Mouse (Mus musculus) hindbrain, embryonic 13.5 days (tissue): ENCODE measurements at regions not wholly inside any gene's neighbourhood (a gene's known extent, or its start where the extent isn't known, plus 50 kb on each side); places are given as distances from the start of the nearest gene placed in this dataset.

Experiments
- ATAC-seq: fragments of 200-750 bp; cut with Nextera tagmentation; 2 replicates; pipeline ENCODE4 v1.8.0; 2017; ENCODE audit warnings: moderate TSS enrichment; ENCODE audit not compliant: low FRiP score
- H3K27ac ChIP-seq: fragments of 300-500 bp; sonication (generic); 2 replicates; pipeline ENCODE4 v1.5.1; 2015; ENCODE audit warnings: inconsistent platforms, mild to moderate bottlenecking, moderate library complexity
- H3K27me3 ChIP-seq: fragments of 300-500 bp; sonication (generic); 2 replicates; pipeline ENCODE4 v1.6.1; 2015; ENCODE audit warnings: mild to moderate bottlenecking, inconsistent platforms
- H3K36me3 ChIP-seq: fragments of 300-500 bp; sonication (generic); 2 replicates; pipeline ENCODE4 v1.6.1; 2015; ENCODE audit warnings: mild to moderate bottlenecking, inconsistent platforms
- H3K4me1 ChIP-seq: fragments of 300-500 bp; sonication (generic); replicated peaks from 2 replicates; pipeline ENCODE4 v1.6.1; 2015; ENCODE audit warnings: inconsistent platforms
- H3K4me2 ChIP-seq: fragments of 300-500 bp; sonication (generic); 2 replicates; pipeline ENCODE4 v1.6.1; 2015; ENCODE audit warnings: inconsistent platforms, mild to moderate bottlenecking, moderate library complexity
- H3K4me3 ChIP-seq: fragments of 300-500 bp; sonication (generic); 2 replicates; pipeline ENCODE4 v1.5.1; 2015; ENCODE audit warnings: mild to moderate bottlenecking, inconsistent platforms
- H3K9ac ChIP-seq: fragments of 300-500 bp; sonication (generic); 2 replicates; pipeline ENCODE4 v1.6.1; 2015; ENCODE audit warnings: mild to moderate bottlenecking, inconsistent platforms
- H3K9me3 ChIP-seq: fragments of 300-500 bp; sonication (generic); 2 replicates; pipeline ENCODE4 v1.6.1; 2016; ENCODE audit warnings: inconsistent platforms
- WGBS: fragments of 180-500 bp; shearing (Covaris S2); methylation state at CpG from one replicate; pipeline ENCODE4 v1.1.7; 2015; 5-methylcytosine and 5-hydroxymethylcytosine counted together

DNA sequence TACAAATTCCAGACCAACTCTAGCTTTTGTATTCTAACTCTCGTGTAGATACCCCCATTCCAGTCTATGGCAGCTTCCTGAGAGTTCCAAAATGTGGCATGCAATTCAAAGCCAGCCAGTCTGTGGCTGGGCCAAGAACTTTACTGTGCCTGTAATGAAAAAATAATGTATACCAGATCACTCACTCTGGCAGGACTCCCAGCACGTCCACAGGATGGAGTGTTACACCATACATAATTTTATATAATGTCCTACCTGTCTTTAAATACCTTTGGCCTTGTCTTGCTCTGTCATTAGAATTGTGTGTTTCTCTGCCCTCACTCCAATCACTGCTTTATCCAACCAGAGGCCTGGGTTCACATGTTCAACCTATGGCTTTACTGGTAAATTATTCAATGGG lies 301.8 kb downstream of the Ttll7 start:
- H3K27me3 ChIP-seq, result no peaks in the 10 kb centered on the region
- no peak overlapping the region for H3K9ac ChIP-seq
- H3K9me3 ChIP-seq, result no peaks in the 10 kb centered on the region
- H3K4me3 ChIP-seq, result no peak overlapping the region
- H3K4me2 ChIP-seq, result no peak overlapping the region
- no peak overlapping the region for H3K27ac ChIP-seq
- 76% methylated on average over 2 of the region's 2 CpGs for WGBS
- no peaks in the 10 kb centered on the region for H3K4me1 ChIP-seq
- H3K36me3 ChIP-seq, result no peaks in the 10 kb centered on the region
- ATAC-seq, result no peak

DNA sequence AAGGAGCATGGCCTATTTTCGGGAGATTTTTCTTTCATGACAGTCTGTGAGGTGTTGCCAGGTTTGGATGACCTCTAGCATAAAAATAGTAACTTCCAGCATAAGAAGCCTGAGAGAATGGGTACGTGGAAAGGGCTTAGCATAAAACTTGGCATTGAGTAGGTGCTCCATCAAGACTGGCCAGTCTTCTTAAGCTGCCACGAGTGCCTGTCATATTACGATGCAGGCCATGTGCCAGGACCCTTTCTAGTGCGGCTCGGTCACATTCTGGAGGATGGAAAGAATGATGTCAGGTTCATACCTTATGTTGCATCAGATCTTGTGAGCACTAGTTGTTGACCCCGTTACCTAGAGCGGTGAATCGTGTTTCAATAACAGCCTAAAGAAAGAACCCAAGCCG lies 311.0 kb downstream of the Ttll7 start:
- no peak overlapping the region for H3K9ac ChIP-seq
- no peaks in the 10 kb centered on the region for H3K27me3 ChIP-seq
- H3K36me3 ChIP-seq, result no peaks in the 10 kb centered on the region
- no peak overlapping the region for H3K4me3 ChIP-seq
- H3K4me1 ChIP-seq, result peaks cover 16% of the 10 kb centered on the region
- peak overlapping the region; percentile 66 for H3K27ac ChIP-seq
- no peak overlapping the region for H3K4me2 ChIP-seq
- 86% methylated on average over 10 of the region's 10 CpGs for WGBS
- ATAC-seq, result no peak
- no peaks in the 10 kb centered on the region for H3K9me3 ChIP-seq

DNA sequence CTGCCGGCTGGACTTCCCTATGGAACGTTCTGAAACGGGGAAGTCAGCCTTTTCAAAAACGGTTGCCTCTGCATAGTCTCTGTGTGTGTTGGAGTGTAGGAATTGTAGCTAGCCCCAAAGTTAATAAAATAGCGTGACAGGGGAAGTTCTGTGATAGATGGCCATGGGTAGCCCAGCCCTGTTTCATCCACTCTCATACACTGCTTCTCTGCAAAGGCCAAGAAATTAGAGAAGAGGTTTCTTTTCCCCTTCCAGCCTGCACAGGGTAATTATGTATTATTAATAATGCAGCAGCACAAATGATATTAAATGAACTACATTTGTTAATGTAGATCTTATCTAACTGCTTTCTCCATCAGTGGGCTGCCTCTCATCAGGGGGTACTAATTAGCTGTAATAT lies 311.4 kb downstream of the Ttll7 start:
- H3K27ac ChIP-seq, result peak overlapping the region; percentile 66
- H3K9me3 ChIP-seq, result no peaks in the 10 kb centered on the region
- H3K27me3 ChIP-seq, result no peaks in the 10 kb centered on the region
- H3K9ac ChIP-seq, result no peak overlapping the region
- no peak overlapping the region for H3K4me3 ChIP-seq
- H3K36me3 ChIP-seq, result no peaks in the 10 kb centered on the region
- 77% methylated on average over 5 of the region's 5 CpGs for WGBS
- H3K4me1 ChIP-seq, result peaks cover 16% of the 10 kb centered on the region
- no peak overlapping the region for H3K4me2 ChIP-seq
- peak; percentile 62; the same call in 1 of the 2 replicates for ATAC-seq

DNA sequence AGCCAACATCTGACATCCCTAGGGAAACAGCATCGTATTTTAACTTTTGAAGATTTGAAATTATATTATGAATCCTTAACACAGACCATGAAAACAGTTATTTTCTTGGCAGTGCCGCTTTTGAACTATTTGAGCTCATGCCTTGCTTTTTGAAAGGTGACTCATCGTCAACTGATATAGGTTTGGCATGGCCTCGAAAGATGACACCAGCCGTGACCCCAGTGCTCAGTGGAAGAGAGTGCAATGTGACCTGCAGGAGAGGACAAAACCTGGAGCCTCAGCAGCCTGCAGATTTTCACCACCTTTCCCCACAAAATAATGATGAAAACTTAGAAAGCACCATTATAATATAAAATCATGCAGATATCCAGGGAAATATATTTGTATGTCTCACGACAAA lies 312.8 kb downstream of the Ttll7 start:
- H3K9ac ChIP-seq, result no peak overlapping the region
- H3K9me3 ChIP-seq, result no peaks in the 10 kb centered on the region
- H3K36me3 ChIP-seq, result no peaks in the 10 kb centered on the region
- ATAC-seq, result no peak
- no peak overlapping the region for H3K4me2 ChIP-seq
- H3K27me3 ChIP-seq, result no peaks in the 10 kb centered on the region
- no peak overlapping the region for H3K4me3 ChIP-seq
- WGBS, result 86% methylated on average over 6 of the region's 6 CpGs
- H3K27ac ChIP-seq, result no peak overlapping the region
- peaks cover 16% of the 10 kb centered on the region for H3K4me1 ChIP-seq

DNA sequence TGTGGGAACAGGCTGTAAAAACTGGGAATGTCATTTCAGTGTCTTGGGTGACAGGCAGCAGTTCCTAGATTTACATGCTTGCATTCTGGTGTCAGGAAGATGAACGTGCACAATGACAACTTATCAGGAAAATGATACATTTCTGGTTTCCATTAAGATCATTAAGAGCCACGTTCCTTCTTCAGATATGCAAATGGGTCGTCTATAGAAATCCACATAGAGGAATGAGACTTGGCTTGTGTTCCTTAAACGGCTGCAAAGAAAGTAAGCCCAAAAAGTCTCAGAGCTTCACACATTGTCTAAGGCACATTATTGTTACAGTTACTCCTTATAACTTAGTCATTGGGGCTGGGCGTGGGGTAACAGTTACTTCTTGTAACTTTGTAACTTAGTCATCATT lies 314.4 kb downstream of the Ttll7 start:
- Histone ChIP-seq H3K4me1 (peaks cover 16% of the 10 kb centered on the region), H3K9ac (no peak overlapping the region), H3K27me3 (no peaks in the 10 kb centered on the region), H3K9me3 (no peaks in the 10 kb centered on the region), H3K36me3 (no peaks in the 10 kb centered on the region), H3K4me2 (no peak overlapping the region), H3K4me3 (no peak overlapping the region), H3K27ac (no peak overlapping the region)
- 61% methylated on average over 5 of the region's 5 CpGs for WGBS
- no peak for ATAC-seq

DNA sequence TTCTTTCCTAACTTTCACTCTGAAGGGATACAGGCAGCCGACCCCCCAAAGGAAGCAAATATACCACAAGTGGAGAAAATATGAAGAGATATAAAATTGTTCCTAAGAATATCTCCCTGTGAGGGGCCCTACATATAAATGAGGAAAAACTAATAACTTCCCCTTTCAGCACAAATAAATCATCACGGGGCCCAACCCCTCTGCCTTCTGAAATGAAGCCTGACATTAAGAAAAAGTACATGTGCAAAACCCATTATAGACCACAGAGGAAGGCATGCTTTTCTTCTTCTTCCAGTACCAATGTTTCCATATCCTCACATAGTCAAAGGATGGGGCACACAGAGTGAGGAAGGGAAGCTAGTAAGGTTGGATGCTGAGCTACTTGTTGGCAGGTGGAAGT lies 317.0 kb downstream of the Ttll7 start:
- Histone ChIP-seq H3K9me3 (no peaks in the 10 kb centered on the region), H3K27ac (no peak overlapping the region), H3K4me3 (no peak overlapping the region), H3K4me1 (no peaks in the 10 kb centered on the region), H3K9ac (no peak overlapping the region), H3K36me3 (no peaks in the 10 kb centered on the region), H3K4me2 (no peak overlapping the region), H3K27me3 (no peaks in the 10 kb centered on the region)
- 93% methylated on average over 2 of the region's 2 CpGs for WGBS
- no peak for ATAC-seq

DNA sequence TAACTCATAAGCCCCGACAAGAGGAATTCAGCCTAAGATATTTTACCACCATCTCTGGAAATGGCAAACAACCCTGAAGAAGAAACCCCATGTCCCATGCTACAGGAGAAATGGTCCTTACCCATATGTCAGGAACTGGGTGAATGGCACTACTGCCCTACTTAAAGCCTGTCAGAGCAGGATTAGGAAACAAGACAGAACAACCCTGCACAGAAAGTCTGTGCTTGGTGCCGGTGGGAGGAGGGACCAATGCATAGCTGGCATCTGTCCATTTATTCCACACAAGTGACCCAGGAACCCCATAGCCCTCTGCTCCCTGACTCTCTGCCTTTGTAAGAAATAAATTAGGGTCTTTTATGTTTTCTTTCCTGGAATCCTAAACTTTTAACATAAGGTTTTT lies 317.9 kb downstream of the Ttll7 start:
- Histone ChIP-seq H3K4me2 (no peak overlapping the region), H3K27me3 (no peaks in the 10 kb centered on the region), H3K4me1 (no peaks in the 10 kb centered on the region), H3K9ac (no peak overlapping the region), H3K4me3 (no peak overlapping the region), H3K36me3 (no peaks in the 10 kb centered on the region), H3K27ac (no peak overlapping the region), H3K9me3 (no peaks in the 10 kb centered on the region)
- 70% methylated on average over 2 of the region's 2 CpGs for WGBS
- ATAC-seq, result no peak

DNA sequence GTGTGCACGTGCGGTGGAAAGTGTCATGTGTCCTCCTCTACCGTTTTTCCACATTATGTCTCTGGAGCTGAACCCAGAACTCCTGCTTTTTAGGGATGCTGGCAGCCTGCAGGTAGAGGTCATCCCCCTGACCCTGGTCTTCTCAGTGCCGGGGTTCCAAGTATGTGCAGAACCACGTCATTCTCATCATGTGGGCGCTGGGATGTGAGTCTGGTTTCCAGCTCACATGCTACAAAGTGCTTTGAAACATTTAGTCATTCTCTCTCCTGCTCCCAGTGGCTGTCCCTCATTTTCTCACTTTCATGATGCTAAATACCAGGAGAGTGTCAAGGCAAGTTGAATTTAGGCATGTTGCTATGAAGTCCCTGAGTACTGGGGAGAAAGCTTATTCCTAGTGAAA lies 326.6 kb downstream of the Ttll7 start:
- WGBS, result 76% methylated on average over 6 of the region's 6 CpGs
- Histone ChIP-seq H3K4me2 (no peak overlapping the region), H3K9me3 (no peaks in the 10 kb centered on the region), H3K36me3 (no peaks in the 10 kb centered on the region), H3K4me1 (peaks cover 37% of the 10 kb centered on the region), H3K27me3 (no peaks in the 10 kb centered on the region), H3K4me3 (no peak overlapping the region), H3K9ac (no peak overlapping the region), H3K27ac (no peak overlapping the region)
- no peak for ATAC-seq

DNA sequence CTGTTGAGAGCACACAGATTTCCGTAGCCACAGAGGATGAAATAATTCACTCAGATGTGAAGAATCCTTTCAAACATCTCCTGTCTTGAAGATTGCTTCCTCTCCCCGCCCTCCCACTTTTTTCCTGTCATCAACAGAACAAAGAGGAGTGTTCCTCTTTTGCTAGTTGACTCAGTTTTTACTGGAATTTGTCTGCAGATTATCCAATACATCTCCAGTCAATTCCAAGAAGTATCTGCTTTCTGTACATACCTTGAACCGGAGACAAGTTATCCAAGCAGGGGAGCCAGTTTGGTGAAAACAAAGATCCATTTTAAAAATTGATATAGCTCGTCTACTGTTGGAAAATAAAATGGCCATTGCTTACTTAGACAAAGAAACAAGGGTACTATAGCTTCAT lies 328.5 kb downstream of the Ttll7 start:
- H3K4me2 ChIP-seq, result no peak overlapping the region
- peak overlapping the region; percentile 77 for H3K27ac ChIP-seq
- WGBS, result 41% methylated on average over 4 of the region's 4 CpGs
- 0 out of 2 replicates have a peak, but pooled peaks cover 7% of the 10 kb centered on the region for H3K27me3 ChIP-seq
- H3K9me3 ChIP-seq, result no peaks in the 10 kb centered on the region
- no peak overlapping the region for H3K9ac ChIP-seq
- no peak for ATAC-seq
- H3K36me3 ChIP-seq, result no peaks in the 10 kb centered on the region
- H3K4me1 ChIP-seq, result peaks cover 36% of the 10 kb centered on the region
- no peak overlapping the region for H3K4me3 ChIP-seq

DNA sequence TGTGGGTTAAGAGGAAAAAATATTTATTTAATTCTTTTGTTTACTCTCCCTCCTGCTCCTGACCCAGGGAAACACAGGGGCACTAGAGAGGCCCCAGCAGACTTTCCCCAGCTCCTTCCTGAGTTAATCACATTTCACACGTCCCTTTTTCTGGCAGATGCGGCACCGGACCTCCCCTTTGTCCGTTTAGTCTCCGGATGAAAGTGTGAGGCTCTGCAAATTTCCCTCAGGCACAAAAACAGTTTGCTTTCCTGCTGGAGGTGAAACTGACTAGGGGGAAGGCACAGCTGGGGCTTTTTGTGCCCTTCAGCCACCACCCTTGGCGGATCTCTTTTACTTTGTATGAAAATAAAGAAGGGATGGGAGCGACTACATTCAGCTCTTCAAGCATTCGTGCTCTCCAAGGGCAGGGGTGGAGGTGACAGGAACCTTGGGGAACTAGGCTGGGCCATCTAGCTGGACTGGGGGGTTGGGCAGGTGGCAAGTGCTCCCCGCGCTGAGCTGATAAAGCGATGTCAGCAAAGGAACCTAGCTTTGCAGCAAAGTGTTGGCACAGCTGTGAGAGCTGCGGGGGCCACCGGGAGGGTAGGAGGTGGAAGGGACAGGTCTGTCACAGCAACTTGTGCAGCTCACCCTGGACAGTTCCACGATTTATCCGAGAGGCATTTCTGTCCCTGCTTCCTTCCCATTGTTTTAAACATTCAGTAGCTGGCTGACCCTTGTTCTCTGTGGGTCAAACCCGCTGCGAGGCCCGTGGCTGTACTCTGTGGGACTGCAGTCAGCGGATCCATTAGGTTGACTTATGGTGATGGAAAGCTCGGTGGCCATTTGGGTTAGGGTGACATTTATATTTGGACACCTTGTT lies 329.6 kb downstream of the Ttll7 start:
- under 1% methylated on average over 20 of the region's 20 CpGs for WGBS
- Histone ChIP-seq H3K4me2 (peak overlapping the region; percentile 34), H3K27me3 (0 out of 2 replicates have a peak, but pooled peaks cover 7% of the 10 kb centered on the region), H3K9ac (peak overlapping the region; percentile 49), H3K4me1 (peaks cover 33% of the 10 kb centered on the region), H3K36me3 (no peaks in the 10 kb centered on the region), H3K9me3 (no peaks in the 10 kb centered on the region), H3K4me3 (no peak overlapping the region), H3K27ac (peak overlapping the region; percentile 77)
- ATAC-seq, result peak; percentile 64

DNA sequence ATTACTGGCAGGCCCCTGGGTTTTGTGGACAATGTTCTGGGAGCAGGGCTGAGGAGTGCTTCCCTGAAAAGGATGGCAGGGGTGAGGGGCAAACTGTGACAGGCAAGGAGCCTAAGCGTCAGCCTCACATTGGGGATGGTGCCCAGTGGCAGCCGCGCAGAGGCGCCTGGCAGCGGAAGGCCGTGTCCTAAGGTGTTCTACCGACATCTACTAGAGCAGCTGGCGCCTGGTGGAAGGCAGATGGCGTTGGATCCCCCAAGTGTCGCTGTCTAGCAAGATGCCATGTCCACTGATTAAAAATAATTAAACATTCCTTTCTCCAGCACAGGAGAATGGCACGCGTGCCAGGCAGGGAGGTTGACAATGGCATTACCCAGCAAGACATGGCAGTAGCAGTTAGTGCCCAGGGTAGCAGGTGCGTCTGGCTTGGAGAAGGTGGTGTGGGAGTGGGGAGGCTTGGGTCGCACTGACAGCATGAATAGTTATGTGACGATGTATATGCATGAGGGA lies 330.3 kb downstream of the Ttll7 start:
- peak; percentile 85 for ATAC-seq

DNA sequence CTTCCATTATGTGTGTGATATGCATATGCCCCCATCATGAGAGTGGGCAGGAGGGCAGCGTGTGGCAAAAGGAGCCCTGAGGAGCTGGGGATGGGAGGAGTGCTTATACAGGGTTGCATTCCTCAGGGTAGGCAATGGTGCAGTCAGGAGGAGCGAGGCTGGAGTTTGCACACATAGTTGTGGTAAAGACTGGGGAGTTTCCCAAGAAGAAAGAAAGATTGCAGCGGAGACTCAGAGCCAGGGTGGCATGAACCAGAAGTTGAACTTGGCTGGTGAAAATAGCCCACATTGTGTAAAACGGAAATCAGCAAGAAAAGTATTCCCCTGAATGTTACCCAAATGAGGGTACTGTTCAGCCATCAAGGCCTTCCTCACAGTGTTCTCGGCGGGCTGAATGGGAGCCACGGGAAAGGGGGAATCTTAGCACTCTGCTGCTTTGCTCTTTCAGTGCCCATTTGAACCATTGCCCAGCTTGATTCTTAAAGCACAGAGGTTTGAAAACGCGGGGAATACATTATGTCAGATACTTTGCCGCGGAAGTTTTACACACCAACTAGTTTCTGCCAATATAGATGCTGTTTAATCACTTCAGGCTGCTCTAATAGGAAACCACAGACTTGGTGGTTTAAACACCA lies 331.6 kb downstream of the Ttll7 start:
- Histone ChIP-seq H3K9ac (no peak overlapping the region), H3K4me3 (no peak overlapping the region), H3K27me3 (0 out of 2 replicates have a peak, but pooled peaks cover 7% of the 10 kb centered on the region), H3K36me3 (no peaks in the 10 kb centered on the region), H3K4me1 (peaks cover 33% of the 10 kb centered on the region), H3K27ac (peak overlapping the region; percentile 26; the same call in 1 of the 2 replicates), H3K4me2 (no peak overlapping the region), H3K9me3 (no peaks in the 10 kb centered on the region)
- no peak for ATAC-seq
- WGBS, result 57% methylated on average over 11 of the region's 11 CpGs

More for the DNA sequence above, 330.3 kb downstream of the Ttll7 start:
- Histone ChIP-seq H3K4me1 (peaks cover 33% of the 10 kb centered on the region), H3K27ac (peak overlapping the region; percentile 77), H3K9me3 (no peaks in the 10 kb centered on the region), H3K9ac (peak overlapping the region; percentile 39), H3K36me3 (no peaks in the 10 kb centered on the region), H3K4me2 (peak overlapping the region; percentile 34), H3K4me3 (no peak overlapping the region), H3K27me3 (0 out of 2 replicates have a peak, but pooled peaks cover 7% of the 10 kb centered on the region)
- WGBS, result 13% methylated on average over 15 of the region's 15 CpGs
